Mouse (Mus musculus): Measurements from ENCODE around the gene 2310011J03Rik. TPM values are rescaled to one million over a fixed set of nuclear protein-coding genes. Genes with fewer than 3 reads are reported as not detected.

Gene 2310011J03Rik
- polyA plus RNA-seq, 1 experiment: 44.0 TPM

GRCm38 (mm10) chr10:80279273-80279672 is 41.1 kb downstream of the 2310011J03Rik start:
- peaks cover 29% of the 10 kb centered on the region for H3K36me3 ChIP-seq (ENCODE audit: control insufficient read depth, insufficient read depth)
- no peak overlapping the region for H3K4me3 ChIP-seq
- peaks cover 5% of the 10 kb centered on the region for H3K79me2 ChIP-seq (ENCODE audit: control insufficient read depth, insufficient read depth)
- no peaks in the 10 kb centered on the region for H3K27me3 ChIP-seq (ENCODE audit: control insufficient read depth, insufficient read depth, insufficient read length)
- H3ac ChIP-seq (ENCODE audit: control insufficient read depth, insufficient read length): no peak overlapping the region
- TF ChIP-seq MYOG (IDR thresholded peaks at IDR 0.05; ENCODE audit: control insufficient read depth in 1 of 3, insufficient read depth in 1 of 3, insufficient read length in 2 of 3, low read depth in 2 of 3) (no peak), POLR2AphosphoS2 (IDR thresholded peaks at IDR 0.05; ENCODE audit: insufficient read length, low read depth) (no peak), TCF3 (IDR thresholded peaks at IDR 0.05; ENCODE audit: insufficient read length, low read depth) (no peak), POLR2A (IDR thresholded peaks at IDR 0.05; ENCODE audit: insufficient read length, low read depth) (no peak), TCF12 (IDR thresholded peaks at IDR 0.05; ENCODE audit: insufficient read depth, poor library complexity, severe bottlenecking) (no peak), SRF (IDR thresholded peaks at IDR 0.05; ENCODE audit: control insufficient read depth, insufficient read length, low read depth) (no peak), CEBPB (IDR thresholded peaks at IDR 0.05; ENCODE audit: insufficient read depth, poor library complexity, severe bottlenecking) (no peak), E2F4 (IDR thresholded peaks at IDR 0.05; ENCODE audit: insufficient read depth) (no peak)
- no peak overlapping the region for H3K4me2 ChIP-seq (ENCODE audit: low read depth)

- Histone ChIP-seq H3K4me2 (ENCODE audit: low read depth) (no peak overlapping the region), H3K27me3 (ENCODE audit: control insufficient read depth, insufficient read depth, insufficient read length) (no peaks in the 10 kb centered on the region), H3K79me2 (ENCODE audit: control insufficient read depth, insufficient read depth) (peaks cover 14% of the 10 kb centered on the region), H3K4me3 (no peak overlapping the region), H3K36me3 (ENCODE audit: control insufficient read depth, insufficient read depth) (peaks cover 29% of the 10 kb centered on the region), H3ac (ENCODE audit: control insufficient read depth, insufficient read length) (no peak overlapping the region)
- peak in 2 of 3 experiments; percentile 64 to 76 for TF ChIP-seq MYOG (IDR thresholded peaks at IDR 0.05; ENCODE audit: control insufficient read depth in 1 of 3, insufficient read depth in 1 of 3, insufficient read length in 2 of 3, low read depth in 2 of 3)
- peak in 2 of 3 experiments; percentile 43 to 66 for TF ChIP-seq MYOD1 (IDR thresholded peaks at IDR 0.05; ENCODE audit: control insufficient read depth in 1 of 3, insufficient read length in 2 of 3, low read depth in 2 of 3)
- TF ChIP-seq CEBPB (IDR thresholded peaks at IDR 0.05; ENCODE audit: insufficient read depth, poor library complexity, severe bottlenecking): no peak
- TF ChIP-seq TCF12 (IDR thresholded peaks at IDR 0.05; ENCODE audit: insufficient read depth, poor library complexity, severe bottlenecking): no peak
Observed at GRCm38 (mm10) chr10:80278390-80278789, 41.9 kb downstream of the 2310011J03Rik start.

GRCm38 (mm10) chr10:80276238-80276637 is 44.1 kb downstream of the 2310011J03Rik start:
- H3K4me2 ChIP-seq (ENCODE audit: low read depth): no peak overlapping the region
- peaks cover 29% of the 10 kb centered on the region for H3K36me3 ChIP-seq (ENCODE audit: control insufficient read depth, insufficient read depth)
- H3ac ChIP-seq (ENCODE audit: control insufficient read depth, insufficient read length): no peak overlapping the region
- no peaks in the 10 kb centered on the region for H3K27me3 ChIP-seq (ENCODE audit: control insufficient read depth, insufficient read depth, insufficient read length)
- H3K79me2 ChIP-seq (ENCODE audit: control insufficient read depth, insufficient read depth): peaks cover 35% of the 10 kb centered on the region
- no peak for TF ChIP-seq POLR2A (IDR thresholded peaks at IDR 0.05; ENCODE audit: insufficient read length, low read depth)
- TF ChIP-seq USF1 (IDR thresholded peaks at IDR 0.05; ENCODE audit: low read depth): no peak
- TF ChIP-seq POLR2AphosphoS2 (IDR thresholded peaks at IDR 0.05; ENCODE audit: insufficient read length, low read depth): no peak
- TF ChIP-seq MAX (IDR thresholded peaks at IDR 0.05; ENCODE audit: low read depth): no peak
- H3K4me3 ChIP-seq: no peak overlapping the region

GRCm38 (mm10) chr10:80273847-80274246 is 46.5 kb downstream of the 2310011J03Rik start:
- Histone ChIP-seq H3K27me3 (ENCODE audit: control insufficient read depth, insufficient read depth, insufficient read length) (no peaks in the 10 kb centered on the region), H3ac (ENCODE audit: control insufficient read depth, insufficient read length) (no peak overlapping the region), H3K36me3 (ENCODE audit: control insufficient read depth, insufficient read depth) (peaks cover 20% of the 10 kb centered on the region), H3K79me2 (ENCODE audit: control insufficient read depth, insufficient read depth) (peaks cover 59% of the 10 kb centered on the region), H3K4me3 (no peak overlapping the region), H3K4me2 (ENCODE audit: low read depth) (no peak overlapping the region)
- TF ChIP-seq REST (IDR thresholded peaks at IDR 0.05; ENCODE audit: insufficient read depth, insufficient read length): no peak
- no peak for TF ChIP-seq POLR2AphosphoS2 (IDR thresholded peaks at IDR 0.05; ENCODE audit: insufficient read length, low read depth)
- no peak for TF ChIP-seq TCF12 (IDR thresholded peaks at IDR 0.05; ENCODE audit: insufficient read depth, poor library complexity, severe bottlenecking)
- no peak for TF ChIP-seq SRF (IDR thresholded peaks at IDR 0.05; ENCODE audit: control insufficient read depth, insufficient read length, low read depth)
- no peak for TF ChIP-seq MAX (IDR thresholded peaks at IDR 0.05; ENCODE audit: low read depth)
- TF ChIP-seq E2F4 (IDR thresholded peaks at IDR 0.05; ENCODE audit: insufficient read depth): no peak
- TF ChIP-seq TCF3 (IDR thresholded peaks at IDR 0.05; ENCODE audit: insufficient read length, low read depth): no peak
- no peak for TF ChIP-seq MYOD1 (IDR thresholded peaks at IDR 0.05; ENCODE audit: control insufficient read depth in 1 of 3, insufficient read length in 2 of 3, low read depth in 2 of 3)
- TF ChIP-seq USF1 (IDR thresholded peaks at IDR 0.05; ENCODE audit: low read depth): no peak
- TF ChIP-seq MYOG (IDR thresholded peaks at IDR 0.05; ENCODE audit: control insufficient read depth in 1 of 3, insufficient read depth in 1 of 3, insufficient read length in 2 of 3, low read depth in 2 of 3): no peak
- TF ChIP-seq CEBPB (IDR thresholded peaks at IDR 0.05; ENCODE audit: insufficient read depth, poor library complexity, severe bottlenecking): no peak
- TF ChIP-seq POLR2A (IDR thresholded peaks at IDR 0.05; ENCODE audit: insufficient read length, low read depth): no peak

GRCm38 (mm10) chr10:80271870-80272585 is 48.3 kb downstream of the 2310011J03Rik start:
- TF ChIP-seq CEBPB (IDR thresholded peaks at IDR 0.05; ENCODE audit: insufficient read depth, poor library complexity, severe bottlenecking): no peak
- no peak overlapping the region for H3K4me3 ChIP-seq
- H3ac ChIP-seq (ENCODE audit: control insufficient read depth, insufficient read length): no peak overlapping the region
- peaks cover 5% of the 10 kb centered on the region for H3K36me3 ChIP-seq (ENCODE audit: control insufficient read depth, insufficient read depth)
- no peaks in the 10 kb centered on the region for H3K27me3 ChIP-seq (ENCODE audit: control insufficient read depth, insufficient read depth, insufficient read length)
- no peak overlapping the region for H3K4me2 ChIP-seq (ENCODE audit: low read depth)
- H3K79me2 ChIP-seq (ENCODE audit: control insufficient read depth, insufficient read depth): peaks cover 77% of the 10 kb centered on the region
